Comparison of ENCODE assay signal across 11 mouse cellular contexts in genomic region chr5:138199576-138199975, GRCm38 (mm10). TPM values are rescaled to one million over a fixed set of nuclear protein-coding genes. Genes with fewer than 3 reads are reported as not detected.
DNase-seq lines count a peak whose midpoint lies in the region; ATAC-seq lines count a peak whose summit lies in the region.
"Had no signal": no experiment of that assay in that cellular context is flagged by ENCODE, and none has a peak within 500 bp of the region (broad histone marks: within the 10 kb centered on the region; RNA-seq: fewer than 3 reads in every experiment).

No protein-coding gene starts in this region.

- no peaks in the 10 kb centered on the region for H3K4me1 ChIP-seq in hindbrain, embryonic 11.5 days (replicated peaks; ENCODE audit: control insufficient read depth, insufficient read depth, low read length)
- H3K4me1 ChIP-seq in hindbrain, embryonic 16.5 days (ENCODE audit: control insufficient read depth, insufficient read depth, low read depth, low read length), result peaks cover 11% of the 10 kb centered on the region
- H3K4me1 ChIP-seq in midbrain, embryonic 10.5 days, result peaks cover 11% of the 10 kb centered on the region
- peaks cover 14% of the 10 kb centered on the region for H3K4me1 ChIP-seq in midbrain, embryonic 13.5 days (replicated peaks)

- 25% methylated on average over 1 of the region's 1 CpGs for WGBS in hindbrain, embryonic 11.5 days
- 0% methylated on average over 1 of the region's 1 CpGs for WGBS in hindbrain, embryonic 16.5 days
- 28% methylated on average over 1 of the region's 1 CpGs for WGBS in midbrain, embryonic 10.5 days
- WGBS in midbrain, embryonic 13.5 days, result 10% methylated on average over 1 of the region's 1 CpGs

- no peak overlapping the region for H3K27ac ChIP-seq in hindbrain, embryonic 11.5 days (ENCODE audit: low read depth, low read length)
- H3K27ac ChIP-seq in hindbrain, embryonic 16.5 days (ENCODE audit: low read depth, low read length), result no peak overlapping the region
- no peak overlapping the region for H3K27ac ChIP-seq in midbrain, embryonic 10.5 days (replicated peaks)
- no peak overlapping the region for H3K27ac ChIP-seq in midbrain, embryonic 13.5 days
- H3K27ac ChIP-seq: forebrain, embryonic 13.5 days had no signal

- H3K27me3 ChIP-seq in hindbrain, embryonic 11.5 days (ENCODE audit: control insufficient read depth, insufficient read depth, low read length), result no peaks in the 10 kb centered on the region
- no peaks in the 10 kb centered on the region for H3K27me3 ChIP-seq in hindbrain, embryonic 16.5 days (replicated peaks; ENCODE audit: control insufficient read depth, insufficient read depth, low read length)
- no peaks in the 10 kb centered on the region for H3K27me3 ChIP-seq in midbrain, embryonic 10.5 days (ENCODE audit: low read depth, poor library complexity, severe bottlenecking)
- H3K27me3 ChIP-seq in midbrain, embryonic 13.5 days, result no peaks in the 10 kb centered on the region
- H3K27me3 ChIP-seq: forebrain, embryonic 13.5 days had no signal

- ATAC-seq in hindbrain, embryonic 11.5 days (ENCODE audit: low FRiP score), result no peak
- ATAC-seq in hindbrain, embryonic 16.5 days, result no peak
- no peak for ATAC-seq in midbrain, embryonic 13.5 days
- ATAC-seq: forebrain, embryonic 13.5 days had no signal

- no peak overlapping the region for H3K9ac ChIP-seq in hindbrain, embryonic 11.5 days (ENCODE audit: low read depth, low read length)
- no peak overlapping the region for H3K9ac ChIP-seq in hindbrain, embryonic 16.5 days (ENCODE audit: low read depth, low read length)
- no peak overlapping the region for H3K9ac ChIP-seq in midbrain, embryonic 13.5 days (replicated peaks)
- H3K9ac ChIP-seq: forebrain, embryonic 13.5 days had no signal

- no peaks in the 10 kb centered on the region for H3K36me3 ChIP-seq in hindbrain, embryonic 11.5 days (ENCODE audit: control insufficient read depth, insufficient read depth, low read length)
- no peaks in the 10 kb centered on the region for H3K36me3 ChIP-seq in hindbrain, embryonic 16.5 days (ENCODE audit: control insufficient read depth, insufficient read depth, low read length)
- no peaks in the 10 kb centered on the region for H3K36me3 ChIP-seq in midbrain, embryonic 10.5 days
- H3K36me3 ChIP-seq in midbrain, embryonic 13.5 days, result no peaks in the 10 kb centered on the region

- no peaks in the 10 kb centered on the region for H3K9me3 ChIP-seq in hindbrain, embryonic 11.5 days (ENCODE audit: control insufficient read depth, low read length)
- no peaks in the 10 kb centered on the region for H3K9me3 ChIP-seq in hindbrain, embryonic 16.5 days (ENCODE audit: control insufficient read depth, low read length)
- H3K9me3 ChIP-seq in midbrain, embryonic 10.5 days (replicated peaks), result peaks cover 10% of the 10 kb centered on the region
- no peaks in the 10 kb centered on the region for H3K9me3 ChIP-seq in midbrain, embryonic 13.5 days

- H3K4me2 ChIP-seq in hindbrain, embryonic 11.5 days (replicated peaks; ENCODE audit: low read depth, low read length), result no peak overlapping the region
- H3K4me2 ChIP-seq in hindbrain, embryonic 16.5 days (ENCODE audit: low read length), result no peak overlapping the region
- H3K4me2 ChIP-seq in midbrain, embryonic 13.5 days (replicated peaks), result no peak overlapping the region
- H3K4me2 ChIP-seq: forebrain, embryonic 13.5 days had no signal

- DNase-seq in adrenal gland, adult (ENCODE audit: inconsistent age in 2 of 2, low spot score in 1 of 2), result peak; percentile 64 to 81
- no peak for DNase-seq in adrenal gland, postnatal 4 days (ENCODE audit: low spot score in 2 of 2)
- peak; percentile 25 for DNase-seq in hindbrain, embryonic 11.5 days (ENCODE audit: low spot score)
- DNase-seq in midbrain, embryonic 10.5 days (ENCODE audit: low spot score), result peak; percentile 21
- peak; percentile 39 for DNase-seq in retina, postnatal 1 day
- DNase-seq in thymus, postnatal 36 days, result no peak

- H3K4me3 ChIP-seq in hindbrain, embryonic 11.5 days (ENCODE audit: low read depth, low read length), result no peak overlapping the region
- no peak overlapping the region for H3K4me3 ChIP-seq in hindbrain, embryonic 16.5 days (ENCODE audit: low read length)
- H3K4me3 ChIP-seq in midbrain, embryonic 10.5 days, result no peak overlapping the region
- H3K4me3 ChIP-seq in midbrain, embryonic 13.5 days (replicated peaks), result no peak overlapping the region
- H3K4me3 ChIP-seq: forebrain, embryonic 13.5 days had no signal

RNA-seq across cellular contexts. Expression of gene Mblac1, which starts 5.5 kb away (rescaled TPM):
- 10 to 100 TPM in 1 of 2 experiments, 1 to 10 TPM in 1; 9.9 to 10.2 TPM for total RNA-seq in adrenal gland, postnatal 4 days (2021)
- 8.6 and 12.0 TPM in 2 replicates for polyA plus RNA-seq in hindbrain, embryonic 11.5 days (2014; fragmentation: Nextera tagmentation; extraction: Ambion mirVana)
- polyA plus RNA-seq in hindbrain, embryonic 16.5 days (2015; fragmentation: Nextera tagmentation; extraction: Ambion mirVana), result 12.8 and 14.5 TPM in 2 replicates
- 10.3 and 10.5 TPM in 2 replicates for polyA plus RNA-seq in midbrain, embryonic 10.5 days (2016; fragmentation: Nextera tagmentation; extraction: Ambion mirVana)
- 12.9 and 13.8 TPM in 2 replicates for polyA plus RNA-seq in midbrain, embryonic 13.5 days (2015; fragmentation: Nextera tagmentation; extraction: Ambion mirVana)

RNA-seq across cellular contexts. Expression of gene Cnpy4, which starts 12.3 kb away (rescaled TPM):
- total RNA-seq in adrenal gland, postnatal 4 days (2021), result 10 to 100 TPM; 29.9 to 31.1 TPM
- polyA plus RNA-seq in hindbrain, embryonic 11.5 days (2014; fragmentation: Nextera tagmentation; extraction: Ambion mirVana), result 52.4 and 56.4 TPM in 2 replicates
- polyA plus RNA-seq in hindbrain, embryonic 16.5 days (2015; fragmentation: Nextera tagmentation; extraction: Ambion mirVana), result 28.2 and 30.3 TPM in 2 replicates
- 54.4 and 58.2 TPM in 2 replicates for polyA plus RNA-seq in midbrain, embryonic 10.5 days (2016; fragmentation: Nextera tagmentation; extraction: Ambion mirVana)
- 39.4 and 40.5 TPM in 2 replicates for polyA plus RNA-seq in midbrain, embryonic 13.5 days (2015; fragmentation: Nextera tagmentation; extraction: Ambion mirVana)

RNA-seq across cellular contexts. Expression of gene Taf6, which starts 12.3 kb away (rescaled TPM):
- 10 to 100 TPM; 35.6 to 39.2 TPM for total RNA-seq in adrenal gland, postnatal 4 days (2021)
- polyA plus RNA-seq in hindbrain, embryonic 11.5 days (2014; fragmentation: Nextera tagmentation; extraction: Ambion mirVana), result 106 and 110 TPM in 2 replicates
- polyA plus RNA-seq in hindbrain, embryonic 16.5 days (2015; fragmentation: Nextera tagmentation; extraction: Ambion mirVana), result 64.7 and 75.2 TPM in 2 replicates
- 138 and 146 TPM in 2 replicates for polyA plus RNA-seq in midbrain, embryonic 10.5 days (2016; fragmentation: Nextera tagmentation; extraction: Ambion mirVana)
- 109 and 111 TPM in 2 replicates for polyA plus RNA-seq in midbrain, embryonic 13.5 days (2015; fragmentation: Nextera tagmentation; extraction: Ambion mirVana)

RNA-seq across cellular contexts. Expression of gene Nxpe5, which starts 26.1 kb away (rescaled TPM):
- under 1 TPM; 0.70 to 0.85 TPM for total RNA-seq in adrenal gland, postnatal 4 days (2021)
- polyA plus RNA-seq in hindbrain, embryonic 11.5 days (2014; fragmentation: Nextera tagmentation; extraction: Ambion mirVana), result not detected in 2 replicates
- polyA plus RNA-seq in hindbrain, embryonic 16.5 days (2015; fragmentation: Nextera tagmentation; extraction: Ambion mirVana), result 0.06 TPM in 1 of 2 replicates, not detected in the other
- polyA plus RNA-seq in midbrain, embryonic 10.5 days (2016; fragmentation: Nextera tagmentation; extraction: Ambion mirVana), result not detected in 2 replicates
- polyA plus RNA-seq in midbrain, embryonic 13.5 days (2015; fragmentation: Nextera tagmentation; extraction: Ambion mirVana), result 0.08 TPM in 1 of 2 replicates, not detected in the other
- polyA plus RNA-seq: forebrain, embryonic 13.5 days; intestine, embryonic 14.5 days; stomach, embryonic 14.5 days had no signal

RNA-seq across cellular contexts. Expression of gene Mcm7, which starts 27.4 kb away (rescaled TPM):
- 100 to 1,000 TPM; 102 to 116 TPM for total RNA-seq in adrenal gland, postnatal 4 days (2021)
- polyA plus RNA-seq in hindbrain, embryonic 11.5 days (2014; fragmentation: Nextera tagmentation; extraction: Ambion mirVana), result 220 and 253 TPM in 2 replicates
- 68.0 and 80.4 TPM in 2 replicates for polyA plus RNA-seq in hindbrain, embryonic 16.5 days (2015; fragmentation: Nextera tagmentation; extraction: Ambion mirVana)
- 376 and 423 TPM in 2 replicates for polyA plus RNA-seq in midbrain, embryonic 10.5 days (2016; fragmentation: Nextera tagmentation; extraction: Ambion mirVana)
- 159 and 162 TPM in 2 replicates for polyA plus RNA-seq in midbrain, embryonic 13.5 days (2015; fragmentation: Nextera tagmentation; extraction: Ambion mirVana)

Comparison
In these comparisons a context has a peak if more than half of its experiments do, and no peak if none do; other contexts are left out.
1. DNase-seq: peak in adrenal gland, adult (2 of 2), hindbrain, embryonic 11.5 days (single experiment), midbrain, embryonic 10.5 days (single experiment) and retina, postnatal 1 day (single experiment); none in adrenal gland, postnatal 4 days (0 of 2) and thymus, postnatal 36 days (0 of 2).